Mouse (Mus musculus) cerebellum, postnatal 14 days (tissue): ENCODE results near the gene Enc1.

Source experiments
- DNase-seq, 2 experiments: peaks; one replicate each; pipeline ENCODE4 v3.0.0; 2021; ENCODE audit warnings: mixed read lengths in 2 of 2

Gene Enc1

GRCm38 (mm10) chr13:97240965-97241786 is at the start of gene Enc1:
Gene Enc1, plus strand, starts transcription at chr13:97241105.
- DNase-seq: peak; percentile 72

- peak in 1 of 2 experiments; percentile 15 for DNase-seq
Observed at GRCm38 (mm10) chr13:97192649-97193048, 48.3 kb upstream of the Enc1 start.

GRCm38 (mm10) chr13:97193420-97193819 is 47.5 kb upstream of the Enc1 start:
- peak; percentile 93 to 94 for DNase-seq

GRCm38 (mm10) chr13:97196186-97196924 is 44.5 kb upstream of the Enc1 start:
- DNase-seq: no peak

GRCm38 (mm10) chr13:97196925-97197218 is 44.0 kb upstream of the Enc1 start:
- no peak for DNase-seq

- peak; percentile 83 to 84 for DNase-seq
Observed at GRCm38 (mm10) chr13:97197932-97198562, 42.9 kb upstream of the Enc1 start, which contains the start of gene Hexb. Gene Hexb, minus strand, starts transcription at chr13:97198357.

GRCm38 (mm10) chr13:97199123-97199522 is 41.8 kb upstream of the Enc1 start:
- no peak for DNase-seq

GRCm38 (mm10) chr13:97201076-97201475 is 39.8 kb upstream of the Enc1 start:
- DNase-seq: no peak

GRCm38 (mm10) chr13:97201896-97202295 is 39.0 kb upstream of the Enc1 start:
- DNase-seq: no peak

GRCm38 (mm10) chr13:97205052-97205701 is 35.7 kb upstream of the Enc1 start:
- DNase-seq: peak; percentile 85

- no peak for DNase-seq
Observed at GRCm38 (mm10) chr13:97206046-97206445, 34.9 kb upstream of the Enc1 start.

GRCm38 (mm10) chr13:97207472-97208111 is 33.3 kb upstream of the Enc1 start:
- no peak for DNase-seq

- no peak for DNase-seq
Observed at GRCm38 (mm10) chr13:97208112-97208478, 32.8 kb upstream of the Enc1 start.

GRCm38 (mm10) chr13:97208500-97209010 is 32.4 kb upstream of the Enc1 start:
- no peak for DNase-seq

GRCm38 (mm10) chr13:97214583-97215268 is 26.2 kb upstream of the Enc1 start:
- no peak for DNase-seq

GRCm38 (mm10) chr13:97215563-97215962 is 25.3 kb upstream of the Enc1 start:
- DNase-seq: no peak

GRCm38 (mm10) chr13:97216196-97216595 is 24.7 kb upstream of the Enc1 start:
- no peak for DNase-seq

GRCm38 (mm10) chr13:97220022-97220421 is 20.9 kb upstream of the Enc1 start:
- no peak for DNase-seq

- no peak for DNase-seq
Observed at GRCm38 (mm10) chr13:97223856-97224255, 17.0 kb upstream of the Enc1 start.

GRCm38 (mm10) chr13:97224341-97224982 is 16.4 kb upstream of the Enc1 start:
- DNase-seq: no peak

- no peak for DNase-seq
Observed at GRCm38 (mm10) chr13:97225130-97225529, 15.8 kb upstream of the Enc1 start.
